20 mouse cellular contexts compared by ENCODE assay signal in genomic region chr5:115667210-115667609, GRCm38 (mm10). TPM values are rescaled to one million over a fixed set of nuclear protein-coding genes. Genes with fewer than 3 reads are reported as not detected.
DNase-seq lines count a peak whose midpoint lies in the region; ATAC-seq and TF ChIP-seq lines count a peak whose summit lies in the region.
"Had no signal": no experiment of that assay in that cellular context is flagged by ENCODE, and none has a peak within 500 bp of the region (broad histone marks: within the 10 kb centered on the region; RNA-seq: fewer than 3 reads in every experiment).

No protein-coding gene starts in this region.

- no peak for ATAC-seq in hindbrain, embryonic 13.5 days (ENCODE audit: low FRiP score)
- ATAC-seq in hindbrain, embryonic 14.5 days (ENCODE audit: low FRiP score): no peak
- no peak for ATAC-seq in kidney, embryonic 16.5 days (ENCODE audit: low FRiP score, low TSS enrichment)
- peak; percentile 61; the same call in 1 of the 2 replicates for ATAC-seq in kidney, postnatal 0 days (replicated peaks; ENCODE audit: low FRiP score, low read depth)
- ATAC-seq: forebrain, embryonic 14.5 days; liver, embryonic 12.5 days; liver, postnatal 0 days had no signal

- peaks cover 41% of the 10 kb centered on the region for H3K36me3 ChIP-seq in hindbrain, embryonic 13.5 days
- peaks cover 21% of the 10 kb centered on the region for H3K36me3 ChIP-seq in hindbrain, embryonic 14.5 days (replicated peaks; ENCODE audit: control insufficient read depth, insufficient read depth)
- H3K36me3 ChIP-seq in kidney, adult 2 months (ENCODE audit: control insufficient read depth, insufficient read depth, low read length): no peaks in the 10 kb centered on the region
- no peaks in the 10 kb centered on the region for H3K36me3 ChIP-seq in kidney, embryonic 16.5 days (ENCODE audit: insufficient read depth, low read length)
- no peaks in the 10 kb centered on the region for H3K36me3 ChIP-seq in kidney, postnatal 0 days (ENCODE audit: insufficient read depth, low read length)
- H3K36me3 ChIP-seq: embryonic facial prominence, embryonic 15.5 days; heart, embryonic 15.5 days; liver, embryonic 12.5 days; midbrain, embryonic 12.5 days had no signal

- TF ChIP-seq CTCF in kidney, adult 2 months (conservative IDR thresholded peaks at IDR 0.05; ENCODE audit: insufficient read depth, insufficient read length, low read depth, low read length): no peak
- TF ChIP-seq CTCF in kidney, postnatal 0 days (IDR thresholded peaks at IDR 0.05; ENCODE audit: low read depth): no peak

- no peak overlapping the region for H3K4me3 ChIP-seq in hindbrain, embryonic 13.5 days
- H3K4me3 ChIP-seq in hindbrain, embryonic 14.5 days (replicated peaks; ENCODE audit: low read length): no peak overlapping the region
- no peak overlapping the region for H3K4me3 ChIP-seq in kidney, adult 2 months (ENCODE audit: insufficient read depth, low read depth, low read length)
- H3K4me3 ChIP-seq in kidney, embryonic 16.5 days (ENCODE audit: low read length): no peak overlapping the region
- no peak overlapping the region for H3K4me3 ChIP-seq in kidney, postnatal 0 days (replicated peaks; ENCODE audit: low read depth, low read length)
- H3K4me3 ChIP-seq: embryonic facial prominence, embryonic 15.5 days; heart, embryonic 15.5 days; hindbrain, embryonic 15.5 days; liver, embryonic 12.5 days; midbrain, embryonic 12.5 days had no signal

- no peak for TF ChIP-seq POLR2A in kidney, adult 2 months (IDR thresholded peaks at IDR 0.05; ENCODE audit: low read depth, low read length)

- peak overlapping the region; percentile 40; the same call in 1 of the 2 replicates for H3K27ac ChIP-seq in hindbrain, embryonic 13.5 days
- H3K27ac ChIP-seq in hindbrain, embryonic 14.5 days: no peak overlapping the region
- no peak overlapping the region for H3K27ac ChIP-seq in kidney, adult 2 months (ENCODE audit: insufficient read depth, low read depth, low read length)
- H3K27ac ChIP-seq in kidney, embryonic 16.5 days (ENCODE audit: low read length): no peak overlapping the region
- H3K27ac ChIP-seq in kidney, postnatal 0 days: no peak overlapping the region
- H3K27ac ChIP-seq: embryonic facial prominence, embryonic 15.5 days; heart, embryonic 15.5 days; liver, embryonic 12.5 days; midbrain, embryonic 12.5 days had no signal

- H3K4me1 ChIP-seq in hindbrain, embryonic 13.5 days (replicated peaks): 0 out of 2 replicates have a peak, but pooled peaks cover 8% of the 10 kb centered on the region
- H3K4me1 ChIP-seq in hindbrain, embryonic 14.5 days (replicated peaks; ENCODE audit: control insufficient read depth, insufficient read depth, low read length): peaks cover 6% of the 10 kb centered on the region; the same call in 1 of the 2 replicates
- H3K4me1 ChIP-seq in kidney, adult 2 months (ENCODE audit: control insufficient read depth, insufficient read depth, low read length): no peaks in the 10 kb centered on the region
- H3K4me1 ChIP-seq in kidney, embryonic 16.5 days (ENCODE audit: insufficient read depth, low read length): no peaks in the 10 kb centered on the region; the same call in 1 of the 2 replicates
- no peaks in the 10 kb centered on the region for H3K4me1 ChIP-seq in kidney, postnatal 0 days (replicated peaks; ENCODE audit: insufficient read depth, low read length)
- H3K4me1 ChIP-seq: liver, embryonic 12.5 days had no signal

- H3K9ac ChIP-seq in hindbrain, embryonic 13.5 days: no peak overlapping the region
- no peak overlapping the region for H3K9ac ChIP-seq in hindbrain, embryonic 14.5 days
- H3K9ac ChIP-seq in kidney, embryonic 16.5 days (replicated peaks; ENCODE audit: low read length): no peak overlapping the region
- no peak overlapping the region for H3K9ac ChIP-seq in kidney, postnatal 0 days (ENCODE audit: low read depth, low read length)
- H3K9ac ChIP-seq: embryonic facial prominence, embryonic 15.5 days; heart, embryonic 15.5 days; hindbrain, embryonic 15.5 days; liver, embryonic 12.5 days; liver, postnatal 0 days; midbrain, embryonic 12.5 days had no signal

- DNase-seq in hindbrain, embryonic 14.5 days (ENCODE audit: low spot score): no peak
- DNase-seq in kidney, adult 2 months: peak; percentile 80
- no peak for DNase-seq in kidney, postnatal 0 days (ENCODE audit: low spot score)
- peak; percentile 59 to 74 for DNase-seq in kidney, postnatal 36 days
- DNase-seq in urinary bladder, postnatal 25 days (ENCODE audit: low spot score): no peak
- DNase-seq: adrenal gland, postnatal 36 days; cerebellum, adult 18-20 months; cerebellum, postnatal 10 days; gastrocnemius, postnatal 14 days; lung, postnatal 36 days; right cerebral cortex, postnatal 14 days had no signal

- 84% methylated on average over 8 of the region's 8 CpGs for WGBS in hindbrain, embryonic 13.5 days
- WGBS in hindbrain, embryonic 14.5 days: 80% methylated on average over 8 of the region's 8 CpGs
- whole genome bisulfite sequencing in kidney, adult 2 months: 63% methylated on average over 8 of the region's 8 CpGs
- 79% methylated on average over 8 of the region's 8 CpGs for WGBS in kidney, embryonic 16.5 days
- 69% methylated on average over 8 of the region's 8 CpGs for WGBS in kidney, postnatal 0 days

- H3K9me3 ChIP-seq in hindbrain, embryonic 13.5 days: no peaks in the 10 kb centered on the region
- no peaks in the 10 kb centered on the region for H3K9me3 ChIP-seq in hindbrain, embryonic 14.5 days (ENCODE audit: control insufficient read depth, low read length)
- H3K9me3 ChIP-seq in kidney, embryonic 16.5 days (ENCODE audit: low read length): no peaks in the 10 kb centered on the region
- H3K9me3 ChIP-seq in kidney, postnatal 0 days (replicated peaks; ENCODE audit: low read length): no peaks in the 10 kb centered on the region
- H3K9me3 ChIP-seq: embryonic facial prominence, embryonic 15.5 days; heart, embryonic 15.5 days; hindbrain, embryonic 15.5 days; midbrain, embryonic 12.5 days had no signal

- H3K4me2 ChIP-seq in hindbrain, embryonic 13.5 days: no peak overlapping the region
- no peak overlapping the region for H3K4me2 ChIP-seq in hindbrain, embryonic 14.5 days (replicated peaks)
- H3K4me2 ChIP-seq in kidney, embryonic 16.5 days (replicated peaks; ENCODE audit: low read depth, low read length): no peak overlapping the region
- H3K4me2 ChIP-seq in kidney, postnatal 0 days (ENCODE audit: low read length): no peak overlapping the region
- H3K4me2 ChIP-seq: embryonic facial prominence, embryonic 15.5 days; heart, embryonic 15.5 days; hindbrain, embryonic 15.5 days; liver, embryonic 12.5 days; midbrain, embryonic 12.5 days had no signal

- H3K27me3 ChIP-seq in hindbrain, embryonic 13.5 days: no peaks in the 10 kb centered on the region
- H3K27me3 ChIP-seq in hindbrain, embryonic 14.5 days (ENCODE audit: control insufficient read depth, insufficient read depth, low read length): no peaks in the 10 kb centered on the region
- no peaks in the 10 kb centered on the region for H3K27me3 ChIP-seq in kidney, adult 2 months (replicated peaks; ENCODE audit: control insufficient read depth, insufficient read depth, low read length)
- H3K27me3 ChIP-seq in kidney, embryonic 16.5 days (ENCODE audit: insufficient read depth, low read length): no peaks in the 10 kb centered on the region
- H3K27me3 ChIP-seq in kidney, postnatal 0 days (ENCODE audit: insufficient read depth, low read length): no peaks in the 10 kb centered on the region
- H3K27me3 ChIP-seq: embryonic facial prominence, embryonic 15.5 days; hindbrain, embryonic 15.5 days had no signal

RNA-seq across cellular contexts. Expression of gene Rab35, which starts 35.5 kb away (rescaled TPM):
- 17.1 and 17.8 TPM in 2 replicates for polyA plus RNA-seq in hindbrain, embryonic 13.5 days (2015; fragmentation: Nextera tagmentation; extraction: Ambion mirVana)
- polyA plus RNA-seq in hindbrain, embryonic 14.5 days (2014; fragmentation: Nextera tagmentation; extraction: Ambion mirVana): 23.3 and 27.7 TPM in 2 replicates
- 50.3 and 52.5 TPM in 2 replicates for polyA plus RNA-seq in kidney, adult 2 months (2012; rRNA removed)
- polyA plus RNA-seq in kidney, embryonic 16.5 days (2015; fragmentation: Nextera tagmentation; extraction: Ambion mirVana): 5.8 and 10.7 TPM in 2 replicates
- polyA plus RNA-seq in kidney, postnatal 0 days (2015; fragmentation: Nextera tagmentation; extraction: Ambion mirVana): 17.2 and 18.5 TPM in 2 replicates

Comparison
In these comparisons a context has a peak if more than half of its experiments do, and no peak if none do; other contexts are left out.
1. DNase-seq: peak in kidney, adult 2 months (single experiment) and kidney, postnatal 36 days (2 of 2); none in hindbrain, embryonic 14.5 days (single experiment), kidney, postnatal 0 days (single experiment) and urinary bladder, postnatal 25 days (single experiment).